Mouse (Mus musculus) adrenal gland, adult 18-20 months (tissue): ENCODE data around the gene Il1rl2. TPM values are rescaled to one million over a fixed set of nuclear protein-coding genes. Genes with fewer than 3 reads are reported as not detected.
A peak's percentile ranks its signal among the peaks of the same experiment; 100 is the strongest.

Experiments
- DNase-seq, 2 experiments: peaks; one replicate each; pipeline ENCODE4 v3.0.0; 2021 to 2022; ENCODE audit warnings: low spot score in 2 of 2
- total RNA-seq, 2 experiments: library from RNA; stranded (reverse); gene quantifications; 1 replicate in 1 of 2; 2 replicates in 1 of 2; pipeline ENCODE4 v1.2.3; 2021

Il1rl2 gene
- total RNA-seq, 2 experiments from 2014 or later = 1.0 to 1.3 TPM

DNA sequence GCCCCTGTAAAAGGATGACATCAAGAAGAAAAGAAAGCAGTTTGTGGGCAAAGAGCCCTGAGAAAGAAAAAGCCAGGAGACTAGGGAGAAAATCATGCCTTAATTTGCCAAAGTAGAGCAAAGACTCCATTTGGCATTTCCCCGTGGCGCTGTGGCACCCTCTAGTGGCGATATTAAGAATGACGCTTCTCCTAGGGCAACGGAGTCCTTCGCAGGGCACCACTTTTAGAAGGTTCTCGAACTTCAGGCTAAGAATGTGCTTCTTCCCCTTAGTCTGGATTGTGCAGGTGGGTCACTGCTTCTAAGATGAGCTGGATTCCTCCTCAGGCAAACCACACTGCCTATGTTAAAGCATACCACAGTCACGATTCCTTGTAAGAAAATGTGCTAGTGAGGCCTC lies 54.4 kb downstream of the Il1rl2 start:
- DNase-seq = peak; percentile 56 to 62

DNA sequence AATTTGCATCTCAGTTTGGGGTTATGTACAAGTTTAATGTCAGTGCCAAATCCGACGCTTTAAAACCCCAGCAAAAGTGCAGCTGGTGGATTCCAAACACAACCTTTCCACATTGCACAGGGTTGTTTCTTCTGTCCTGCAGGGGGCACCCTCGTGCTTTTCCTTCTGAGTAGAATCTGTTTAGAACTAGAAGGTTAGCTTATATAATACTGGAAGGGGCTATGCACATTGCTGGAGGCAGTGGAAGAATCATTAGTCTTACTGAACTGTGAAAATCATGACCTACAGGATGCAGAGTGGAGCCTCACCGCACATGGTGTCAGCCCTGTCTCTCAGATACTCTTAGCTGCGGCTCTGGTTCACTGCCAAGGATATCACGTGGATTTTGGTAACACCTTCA lies 55.7 kb downstream of the Il1rl2 start:
- peak; percentile 45 to 60 for DNase-seq

DNA sequence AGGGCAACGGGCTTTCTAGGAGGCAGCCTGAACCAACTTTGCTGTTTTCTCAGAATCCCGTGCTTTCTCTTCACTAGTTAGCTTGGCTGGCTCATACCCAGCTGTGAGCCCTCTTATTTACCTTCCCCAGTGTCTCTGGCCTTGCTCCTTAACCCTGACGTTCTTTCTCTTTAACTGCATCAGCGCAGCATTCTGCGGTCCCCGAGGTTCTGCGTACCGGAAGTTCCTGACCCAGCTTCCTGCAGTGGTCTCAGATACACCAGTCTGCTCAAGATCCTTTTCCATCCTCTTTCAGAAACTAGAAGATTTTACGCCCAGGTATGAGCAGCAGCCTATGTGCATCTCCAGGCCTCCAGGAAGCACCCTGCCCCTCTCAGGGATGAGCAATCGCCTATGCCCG lies 56.6 kb downstream of the Il1rl2 start:
- no peak for DNase-seq

DNA sequence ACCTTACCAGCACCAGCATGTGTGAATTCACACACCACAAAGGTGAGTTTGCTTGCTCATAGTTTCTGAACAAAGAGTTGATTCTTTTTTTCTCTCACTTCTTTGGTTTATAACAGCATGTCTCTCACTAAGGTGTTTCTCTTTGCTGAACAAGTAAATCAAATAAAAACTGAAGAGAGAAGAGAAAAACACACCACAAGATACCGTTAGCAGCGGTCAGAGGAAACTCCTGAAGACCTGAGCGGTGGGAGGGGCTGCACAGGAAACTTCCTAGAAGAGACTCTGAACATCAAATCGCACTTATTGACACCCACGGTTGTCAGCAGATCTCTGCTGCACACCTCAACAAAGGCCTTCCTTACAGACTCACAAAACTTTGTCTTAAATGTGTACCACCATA lies 58.4 kb downstream of the Il1rl2 start:
- no peak for DNase-seq

DNA sequence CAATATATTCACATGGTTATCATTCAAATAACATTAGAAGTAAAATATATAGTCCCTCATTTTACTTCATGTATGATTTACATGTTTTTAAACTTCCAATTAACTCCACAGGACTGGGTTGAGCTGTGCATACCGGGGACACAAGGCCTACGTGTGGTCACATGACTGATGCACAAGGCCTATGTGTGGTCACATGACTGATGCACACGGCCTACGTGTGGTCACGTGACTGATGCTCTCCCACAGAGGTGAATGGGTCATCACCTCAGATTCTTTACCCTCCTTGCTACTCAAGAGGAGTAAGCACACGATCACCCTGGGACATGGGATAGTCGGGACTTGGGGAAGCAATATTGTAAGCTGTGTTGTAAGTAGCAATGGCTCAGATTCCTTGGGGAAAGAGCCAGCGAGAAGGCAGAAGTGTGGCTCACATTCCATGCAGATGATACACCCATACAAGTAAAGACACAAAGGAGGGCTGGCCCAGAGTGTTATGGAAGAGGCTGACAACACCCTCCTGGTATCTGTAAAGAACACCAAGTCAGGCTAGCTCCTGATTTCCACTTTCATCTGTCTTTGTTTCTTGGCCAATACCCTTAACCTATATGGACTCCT lies 60.6 kb downstream of the Il1rl2 start:
- DNase-seq = no peak

DNA sequence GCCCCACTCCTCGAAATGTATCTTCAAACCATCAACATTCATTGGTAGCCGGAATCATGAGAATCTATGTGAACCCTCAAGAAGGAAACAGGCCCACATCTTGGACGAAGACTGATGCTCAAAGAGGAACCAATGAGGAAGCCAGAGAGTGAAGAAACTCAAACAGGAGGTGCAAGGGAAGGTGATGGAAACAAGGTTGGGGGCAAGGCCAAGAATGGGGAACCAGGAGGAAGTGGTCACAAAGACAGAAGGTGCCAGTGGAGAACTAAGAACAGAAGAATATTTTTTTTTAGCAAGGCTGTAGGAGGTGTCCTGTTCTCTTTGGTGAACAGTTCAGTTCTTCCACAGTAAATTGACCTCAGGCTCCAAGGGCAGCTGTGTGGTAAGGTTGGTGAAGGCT lies 67.0 kb downstream of the Il1rl2 start:
- DNase-seq = no peak

DNA sequence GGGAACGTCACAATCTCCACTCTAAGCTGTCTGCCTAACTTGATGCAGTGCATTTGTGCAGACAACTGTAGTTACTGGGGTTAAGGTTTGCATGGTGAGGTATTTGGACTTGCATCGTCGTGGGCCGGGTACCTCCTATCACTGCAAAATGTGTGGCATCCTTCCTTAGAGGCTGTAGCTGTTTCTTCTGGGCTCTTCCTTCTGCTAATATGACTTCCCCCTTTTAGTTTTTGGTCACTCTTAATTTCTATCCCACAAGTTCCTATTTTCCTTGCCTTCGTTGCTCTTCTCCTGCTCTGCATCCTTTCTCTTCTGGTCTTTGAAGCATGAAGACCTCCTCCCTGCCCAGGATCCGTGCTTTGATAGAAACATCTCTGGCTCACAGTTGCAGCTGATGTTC lies 68.1 kb downstream of the Il1rl2 start:
- DNase-seq = no peak

DNA sequence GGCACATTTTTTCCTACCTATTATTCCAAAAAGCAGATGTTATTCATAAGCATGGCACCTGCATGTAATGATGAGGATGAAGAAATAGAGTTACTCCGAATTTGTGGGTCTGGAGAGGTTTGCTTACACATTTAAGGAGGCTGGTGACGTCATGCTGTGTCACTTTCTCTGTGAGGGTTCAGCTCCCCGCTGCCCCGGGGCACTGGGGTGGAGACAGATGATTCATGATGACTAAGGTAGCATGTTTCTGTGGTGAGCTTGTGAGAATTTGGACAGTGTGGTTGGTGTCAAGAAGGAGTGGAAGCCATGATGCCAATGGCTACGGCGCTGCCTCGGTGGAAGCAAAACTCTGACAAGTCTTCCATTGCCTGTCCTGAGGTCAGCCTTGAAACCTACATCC lies 68.8 kb downstream of the Il1rl2 start:
- DNase-seq = no peak

DNA sequence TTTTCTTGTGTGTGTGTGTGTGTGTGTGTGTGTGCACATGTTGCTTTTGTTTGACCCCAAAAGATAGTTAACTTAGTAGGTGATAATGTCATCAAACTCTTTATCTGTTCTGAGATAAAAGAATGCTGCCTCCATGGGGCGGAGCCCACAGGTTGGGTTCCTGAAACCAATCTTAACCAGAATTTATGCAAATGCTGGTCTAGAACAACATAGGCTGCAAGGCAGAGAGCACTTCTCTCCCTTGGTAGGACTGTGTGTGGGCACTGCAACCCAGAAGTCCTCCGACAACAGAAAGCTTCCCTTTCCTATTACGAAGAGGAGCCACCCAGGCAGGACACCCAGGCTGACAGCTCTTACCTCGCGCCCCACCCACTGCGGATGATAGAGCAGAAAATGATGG lies 75.2 kb downstream of the Il1rl2 start:
- DNase-seq = no peak

DNA sequence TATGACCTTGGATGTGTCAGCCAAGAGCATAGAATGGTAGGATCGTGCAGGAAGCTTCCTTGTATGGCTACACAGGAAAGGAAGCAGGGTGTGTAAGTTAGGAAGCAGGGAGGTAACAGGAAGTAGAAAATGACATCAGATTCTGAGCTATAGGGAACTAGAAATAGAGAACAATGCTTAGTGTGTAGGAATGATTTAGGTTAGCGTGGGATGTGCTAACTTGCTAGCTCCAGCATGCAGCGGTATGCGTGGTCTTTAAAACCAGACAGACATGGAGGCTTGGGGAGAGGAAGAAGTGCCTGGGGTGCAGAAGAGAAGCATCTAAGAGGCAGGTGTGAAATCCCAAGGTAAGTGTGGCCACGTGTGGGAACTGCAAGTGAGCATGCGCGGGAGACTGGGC lies 80.3 kb downstream of the Il1rl2 start:
- no peak for DNase-seq

DNA sequence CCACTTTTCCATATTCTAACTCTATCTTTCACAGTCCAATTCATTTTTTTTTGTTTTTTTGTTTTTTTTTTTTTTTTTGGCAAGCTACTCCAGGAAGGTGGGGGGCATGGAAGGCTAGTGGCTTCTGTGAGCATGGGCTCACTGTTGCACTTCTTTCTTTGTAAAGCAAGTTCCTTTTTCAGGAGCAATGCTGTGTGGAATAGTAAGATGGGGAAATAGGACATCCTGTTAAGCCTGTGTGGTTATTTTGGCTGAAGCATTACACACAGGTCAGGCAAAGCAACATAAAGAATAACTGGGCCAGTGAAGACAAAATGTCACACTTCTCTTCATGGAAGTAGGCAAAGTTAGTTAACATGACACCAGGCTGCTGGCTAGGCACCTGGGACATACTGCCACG lies 85.5 kb downstream of the Il1rl2 start:
- no peak for DNase-seq

DNA sequence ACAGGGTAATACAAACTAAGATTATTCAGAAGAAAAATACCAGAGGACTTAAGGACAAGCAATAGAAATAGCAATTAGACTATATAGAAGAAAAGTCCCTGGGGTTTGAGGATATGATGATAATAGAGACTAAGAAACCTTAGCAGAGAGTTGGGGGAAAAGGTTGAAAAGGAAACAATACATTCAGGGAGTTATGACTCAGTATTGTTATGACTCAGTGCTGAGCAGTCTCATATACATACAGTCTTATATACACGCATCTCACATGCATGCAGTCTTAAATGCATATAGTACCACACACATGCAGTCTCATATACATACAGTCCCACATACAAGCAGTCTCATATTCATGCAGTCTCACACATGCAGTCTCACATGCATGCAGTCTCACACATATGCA lies 88.6 kb downstream of the Il1rl2 start:
- DNase-seq = no peak

DNA sequence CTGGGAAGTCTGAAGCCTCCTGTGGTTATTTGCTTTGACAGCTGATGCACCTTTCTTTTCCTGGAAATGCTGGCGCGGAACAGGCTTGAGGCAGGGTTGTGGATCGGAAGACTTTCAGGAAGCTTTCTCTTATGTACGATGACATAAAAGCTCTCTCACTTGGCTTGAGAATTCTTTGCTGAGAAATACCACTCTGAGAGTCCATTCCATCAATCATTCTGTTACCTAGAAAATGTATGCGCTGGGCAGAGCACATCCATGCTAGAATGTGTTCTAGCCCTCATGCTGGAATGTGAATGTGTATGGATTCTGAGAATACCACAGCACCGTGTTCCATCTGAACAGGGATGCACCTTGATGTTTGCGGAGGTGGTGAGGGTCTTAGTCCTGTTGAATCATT lies 89.9 kb downstream of the Il1rl2 start:
- DNase-seq = no peak

DNA sequence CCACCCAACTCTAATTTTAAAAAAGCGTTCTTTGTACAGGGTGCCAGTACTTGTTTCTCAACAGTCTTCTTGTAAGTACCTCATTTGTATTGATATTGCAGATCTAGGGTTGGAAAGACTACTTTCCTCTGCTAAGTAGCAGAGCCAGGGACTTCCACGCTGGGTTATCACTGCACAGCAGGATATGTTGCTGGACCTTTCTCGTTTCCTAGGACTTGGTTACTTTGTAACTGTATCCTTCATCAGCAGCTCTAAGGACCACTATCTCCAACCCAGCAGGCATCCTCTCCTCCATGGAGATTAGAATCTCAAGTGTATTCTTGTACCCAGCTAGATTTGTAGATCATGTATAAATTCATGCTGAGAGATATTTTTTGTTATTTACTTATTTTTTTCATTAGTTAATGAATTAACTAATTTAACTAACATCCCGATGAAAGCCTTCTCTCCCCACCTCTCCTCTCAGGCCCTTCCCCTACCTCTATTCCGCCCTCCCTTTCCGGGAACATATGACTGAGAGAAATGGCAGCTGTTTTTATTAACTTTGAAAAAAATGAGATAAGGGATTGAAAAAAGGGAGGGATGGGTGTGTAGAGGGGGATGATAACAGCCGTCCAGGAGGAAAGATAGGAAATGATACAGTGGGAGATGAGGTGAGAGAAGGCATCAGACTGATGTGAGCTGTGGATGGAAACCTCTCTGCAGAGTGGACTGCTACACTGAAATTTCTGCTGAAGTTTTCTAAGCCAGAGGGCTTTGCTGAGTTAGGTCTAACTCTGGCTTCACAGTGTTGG lies 90.7 kb downstream of the Il1rl2 start:
- DNase-seq = no peak

DNA sequence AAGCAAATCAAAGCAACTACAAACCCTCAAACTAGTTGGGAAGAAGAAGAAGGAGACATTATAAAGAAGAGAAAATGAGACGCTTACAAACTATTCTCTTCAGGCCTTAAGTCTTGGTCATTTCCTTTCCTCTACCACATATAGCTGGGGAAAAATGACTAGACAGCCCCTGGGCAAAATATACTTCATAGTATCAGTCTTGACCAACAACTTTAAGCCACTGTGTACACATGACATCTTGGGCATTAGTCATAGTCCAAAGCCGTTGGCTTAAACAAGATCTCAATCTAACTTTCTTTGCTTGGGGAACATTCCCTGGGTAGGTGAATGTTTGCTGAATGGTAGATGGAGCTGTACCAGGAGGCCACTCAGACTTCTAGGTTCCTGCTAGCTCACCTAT lies 92.6 kb downstream of the Il1rl2 start:
- DNase-seq = no peak

Other genes with a start within 250 kb of the Il1rl2 start
- 1 to 10 TPM; 3.6 to 4.3 TPM for gene Il1r1, start 99.5 kb upstream of the Il1rl2 start, total RNA-seq
- 1 to 10 TPM in 1 of 2 experiments, under 1 TPM in 1; 0.40 to 1.1 TPM for gene Il1rl1, start 105.0 kb downstream of the Il1rl2 start, total RNA-seq
- gene Il18r1, start 140.9 kb downstream of the Il1rl2 start, total RNA-seq = under 1 TPM; 0.07 to 0.54 TPM
- under 1 TPM; 0.10 to 0.17 TPM for gene Il18rap, start 190.8 kb downstream of the Il1rl2 start, total RNA-seq